Mouse (Mus musculus): ENCODE data around the gene Smyd1.

GRCm38 (mm10) chr6:71333578-71334273, 11.7 kb upstream of the Smyd1 start:
- TF ChIP-seq EP300 (optimal IDR thresholded peaks at IDR 0.05) (no peak), CTCF (IDR thresholded peaks at IDR 0.05; ENCODE audit: low read depth) (no peak)
